Mouse (Mus musculus) ES-Bruce4 (cell line): ENCODE data around the gene Slc7a10. TPM values are rescaled to one million over a fixed set of nuclear protein-coding genes. Genes with fewer than 3 reads are reported as not detected.

Source experiments
- H3K27ac ChIP-seq: 2 replicates; pipeline ENCODE4 v1.5.1; 2012; ENCODE audit warnings: low read length, inconsistent platforms; ENCODE audit not compliant: insufficient read depth
- H3K27me3 ChIP-seq: 2 replicates; pipeline ENCODE4 v1.6.1; 2012; ENCODE audit warnings: mild to moderate bottlenecking, low read length, inconsistent platforms; ENCODE audit not compliant: control insufficient read depth, poor library complexity, insufficient read depth, severe bottlenecking
- H3K36me3 ChIP-seq: 2 replicates; pipeline ENCODE4 v1.6.1; 2012; ENCODE audit warnings: inconsistent platforms, mild to moderate bottlenecking, low read length, moderate library complexity; ENCODE audit not compliant: control insufficient read depth, poor library complexity, insufficient read depth, severe bottlenecking
- H3K4me1 ChIP-seq: one replicate; pipeline ENCODE4 v1.8.1; 2011; ENCODE audit warnings: low read length; ENCODE audit not compliant: control insufficient read depth, insufficient read depth
- H3K4me3 ChIP-seq: 2 replicates; pipeline ENCODE4 v1.5.1; 2011; ENCODE audit warnings: low read depth, mild to moderate bottlenecking, low read length
- H3K9ac ChIP-seq: 2 replicates; pipeline ENCODE4 v1.6.1; 2012; ENCODE audit warnings: low read depth, mild to moderate bottlenecking, inconsistent platforms; ENCODE audit not compliant: poor library complexity, severe bottlenecking
- H3K9me3 ChIP-seq: replicated peaks from 2 replicates; pipeline ENCODE4 v1.6.1; 2012; ENCODE audit warnings: mild to moderate bottlenecking, low read length, inconsistent platforms; ENCODE audit not compliant: control insufficient read depth, poor library complexity, insufficient read depth, severe bottlenecking
- CTCF ChIP-seq: IDR thresholded peaks from one replicate; pipeline ENCODE4 v1.8.1; 2011; ENCODE audit warnings: low read depth, low read length
- EP300 ChIP-seq: IDR thresholded peaks from 2 replicates; pipeline ENCODE4 v1.6.1; 2011; ENCODE audit warnings: low read depth, low read length; ENCODE audit not compliant: insufficient read depth
- POLR2A ChIP-seq: IDR thresholded peaks from one replicate; pipeline ENCODE4 v1.8.1; 2011; ENCODE audit warnings: low read length; ENCODE audit not compliant: insufficient read depth
- polyA plus RNA-seq: library from polyadenylated mRNA; stranded (reverse); fragments of >200 nt; gene quantifications from 2 replicates; pipeline ENCODE4 v1.2.4, GENCODE M21; 2011; ENCODE audit warnings: low read depth; ENCODE audit not compliant: missing spikeins, insufficient read depth, insufficient read length

Slc7a10 gene
- not detected in 2 replicates for polyA plus RNA-seq

GRCm38 (mm10) chr7:35185889-35186569, at the start of gene Slc7a10:
Gene Slc7a10, plus strand, starts transcription at chr7:35186385.
- no peak within 1 kb of the TSS for H3K27ac ChIP-seq
- H3K9ac ChIP-seq: peak within 1 kb of the TSS; percentile 12; the same call in 1 of the 2 replicates
- no peaks in the 10 kb centered on the region for H3K36me3 ChIP-seq
- peak within 1 kb of the TSS; percentile 57 for H3K4me3 ChIP-seq
- TF ChIP-seq EP300 (no peak), CTCF (no peak), POLR2A (no peak)
- H3K27me3 ChIP-seq: peaks cover 8% of the 10 kb centered on the region; the same call in 1 of the 2 replicates
- no peaks in the 10 kb centered on the region for H3K4me1 ChIP-seq
- H3K9me3 ChIP-seq: peaks cover 11% of the 10 kb centered on the region; the same call in 1 of the 2 replicates

DNA sequence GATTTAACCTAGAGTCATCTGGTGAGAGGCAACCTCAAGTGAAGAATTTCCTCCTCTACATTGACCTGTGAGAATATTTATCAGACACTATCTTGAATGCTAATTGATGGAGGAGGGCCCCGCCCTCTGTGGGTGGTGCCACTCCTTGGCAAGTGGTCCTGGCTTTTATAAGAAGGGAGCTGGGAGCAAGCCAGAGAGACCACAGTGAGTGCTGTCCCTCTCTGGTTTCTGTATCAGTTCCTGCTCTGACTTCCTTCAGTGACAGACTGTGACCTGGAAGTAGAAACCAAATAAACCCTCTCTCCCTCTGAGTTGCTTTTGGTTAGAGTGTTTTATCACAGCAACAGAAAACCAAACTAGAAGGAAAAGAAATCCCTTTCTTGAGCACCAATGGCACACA, 48.7 kb upstream of the Slc7a10 start:
- H3K9ac ChIP-seq: no peak overlapping the region
- TF ChIP-seq POLR2A (no peak), EP300 (no peak), CTCF (no peak)
- H3K4me3 ChIP-seq: no peak overlapping the region
- no peaks in the 10 kb centered on the region for H3K27me3 ChIP-seq
- peaks cover 2% of the 10 kb centered on the region for H3K4me1 ChIP-seq
- no peaks in the 10 kb centered on the region for H3K36me3 ChIP-seq
- H3K9me3 ChIP-seq: no peaks in the 10 kb centered on the region
- no peak overlapping the region for H3K27ac ChIP-seq

DNA sequence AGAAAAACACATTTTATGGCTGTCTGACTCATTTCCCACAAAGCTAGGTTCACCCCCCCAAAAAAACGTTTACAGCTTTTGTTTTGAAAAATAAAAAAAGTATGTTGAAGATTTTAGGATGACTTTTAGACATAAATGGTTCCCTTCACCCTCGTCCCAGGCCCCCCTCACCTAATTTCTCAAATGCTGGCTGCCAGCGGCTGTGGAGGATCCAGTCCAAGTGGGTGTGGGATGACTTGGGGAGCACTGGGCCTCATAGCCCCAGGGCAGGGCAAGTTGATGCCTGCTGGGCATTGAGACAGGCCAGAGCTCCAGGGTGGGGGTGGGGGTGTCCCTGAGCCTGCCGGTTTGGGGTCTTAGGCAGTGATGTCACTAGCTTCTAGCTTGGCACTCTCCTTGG, 47.7 kb upstream of the Slc7a10 start:
- Histone ChIP-seq H3K4me1 (peaks cover 2% of the 10 kb centered on the region), H3K4me3 (no peak overlapping the region), H3K27me3 (no peaks in the 10 kb centered on the region), H3K36me3 (no peaks in the 10 kb centered on the region), H3K9me3 (no peaks in the 10 kb centered on the region), H3K9ac (no peak overlapping the region), H3K27ac (no peak overlapping the region)
- TF ChIP-seq EP300 (no peak), POLR2A (no peak), CTCF (no peak)

- Histone ChIP-seq H3K27ac (no peak overlapping the region), H3K36me3 (no peaks in the 10 kb centered on the region), H3K4me1 (peaks cover 2% of the 10 kb centered on the region), H3K27me3 (no peaks in the 10 kb centered on the region), H3K9ac (no peak overlapping the region), H3K4me3 (no peak overlapping the region), H3K9me3 (no peaks in the 10 kb centered on the region)
- no peak for TF ChIP-seq EP300
- no peak for TF ChIP-seq CTCF
- TF ChIP-seq POLR2A: no peak
Measured at GRCm38 (mm10) chr7:35139880-35140279, 46.3 kb upstream of the Slc7a10 start.

DNA sequence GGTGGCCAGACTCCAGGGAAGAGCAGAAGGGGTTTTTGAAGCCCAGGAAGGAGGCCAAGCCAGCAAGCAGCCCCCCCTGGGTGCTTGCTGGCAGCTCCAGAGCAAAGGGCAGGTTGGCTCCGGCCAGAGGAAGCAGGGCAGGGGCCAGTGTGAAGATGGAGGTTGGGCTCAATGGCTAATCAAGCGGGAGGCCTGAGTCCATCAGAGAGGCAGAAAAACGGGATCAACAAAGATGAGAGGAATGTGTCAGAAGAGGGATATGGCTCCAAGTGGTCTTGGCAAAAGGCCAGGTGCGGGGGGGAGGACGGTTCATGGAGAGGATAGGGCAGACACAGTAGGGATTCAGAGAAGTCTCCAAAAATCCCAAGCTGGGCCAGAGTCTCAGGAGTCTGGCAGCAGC, 44.7 kb upstream of the Slc7a10 start:
- Histone ChIP-seq H3K9ac (no peak overlapping the region), H3K27ac (no peak overlapping the region), H3K4me3 (no peak overlapping the region), H3K36me3 (no peaks in the 10 kb centered on the region), H3K9me3 (no peaks in the 10 kb centered on the region), H3K4me1 (peaks cover 2% of the 10 kb centered on the region), H3K27me3 (no peaks in the 10 kb centered on the region)
- TF ChIP-seq POLR2A (no peak), CTCF (no peak), EP300 (no peak)

DNA sequence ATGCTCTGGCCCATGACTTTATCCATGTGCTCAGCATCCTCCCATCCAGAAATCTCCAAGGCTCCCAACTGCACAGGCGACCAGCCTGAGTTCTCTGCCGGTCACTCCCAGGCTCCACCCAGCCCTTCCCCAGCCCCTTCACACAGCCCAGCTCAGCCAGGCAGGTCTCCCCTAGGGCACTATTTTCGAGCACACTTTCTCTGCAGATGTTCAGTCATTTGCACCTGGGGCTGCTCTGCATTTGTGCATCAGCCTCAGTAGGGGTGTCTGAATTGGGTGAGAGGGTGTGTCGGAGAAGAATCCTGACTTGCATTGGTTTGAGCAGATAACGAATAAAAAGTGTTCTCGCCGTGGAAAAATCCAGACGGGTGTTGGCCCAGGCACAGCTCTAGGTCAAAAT, 43.7 kb upstream of the Slc7a10 start:
- Histone ChIP-seq H3K4me1 (peaks cover 3% of the 10 kb centered on the region), H3K27ac (no peak overlapping the region), H3K27me3 (no peaks in the 10 kb centered on the region), H3K9ac (no peak overlapping the region), H3K36me3 (no peaks in the 10 kb centered on the region), H3K9me3 (no peaks in the 10 kb centered on the region), H3K4me3 (no peak overlapping the region)
- TF ChIP-seq POLR2A (no peak), EP300 (peak; percentile 62; the same call in 1 of the 2 replicates), CTCF (no peak)
